Mouse (Mus musculus) intestine, embryonic 15.5 days (tissue): ENCODE measurements around the gene Dusp28. TPM values are rescaled to one million over a fixed set of nuclear protein-coding genes. Genes with fewer than 3 reads are reported as not detected.

ENCODE experiments used
- ATAC-seq: fragments of 200-750 bp; cut with Nextera tagmentation; 2 replicates; pipeline ENCODE4 v1.8.0; 2017; ENCODE audit warnings: moderate TSS enrichment, moderate library complexity
- H3K27ac ChIP-seq: fragments of 300-500 bp; sonication (generic); 2 replicates; pipeline ENCODE4 v1.5.1; 2015; ENCODE audit warnings: mild to moderate bottlenecking, inconsistent platforms
- H3K27me3 ChIP-seq: fragments of 300-500 bp; sonication (generic); replicated peaks from 2 replicates; pipeline ENCODE4 v1.6.1; 2015; ENCODE audit warnings: inconsistent platforms
- H3K36me3 ChIP-seq: fragments of 300-500 bp; sonication (generic); 2 replicates; pipeline ENCODE4 v1.6.1; 2015; ENCODE audit warnings: inconsistent platforms
- H3K4me1 ChIP-seq: fragments of 300-500 bp; sonication (generic); replicated peaks from 2 replicates; pipeline ENCODE4 v1.6.1; 2015; ENCODE audit warnings: inconsistent platforms
- H3K4me2 ChIP-seq: fragments of 300-500 bp; sonication (generic); replicated peaks from 2 replicates; pipeline ENCODE4 v1.6.1; 2015; ENCODE audit warnings: mild to moderate bottlenecking, inconsistent platforms
- H3K4me3 ChIP-seq: fragments of 300-500 bp; sonication (generic); replicated peaks from 2 replicates; pipeline ENCODE4 v1.5.1; 2015; ENCODE audit warnings: inconsistent platforms
- H3K9ac ChIP-seq: fragments of 300-500 bp; sonication (generic); 2 replicates; pipeline ENCODE4 v1.6.1; 2015; ENCODE audit warnings: inconsistent platforms
- H3K9me3 ChIP-seq: fragments of 300-500 bp; sonication (generic); 2 replicates; pipeline ENCODE4 v1.6.1; 2016; ENCODE audit warnings: inconsistent platforms
- WGBS: fragments of 180-500 bp; shearing (Covaris S2); methylation state at CpG from one replicate; pipeline ENCODE4 v1.1.7; 2015; 5-methylcytosine and 5-hydroxymethylcytosine counted together
- polyA plus RNA-seq: library from polyadenylated mRNA; unstranded; fragments of >200 nt; fragmentation: Nextera tagmentation; extraction: Ambion mirVana; gene quantifications from 2 replicates; pipeline ENCODE4 v1.2.1, GENCODE M21; 2015

The Dusp28 gene
- polyA plus RNA-seq, 1 experiment from 2014 or later, result 14.7 TPM

GRCm38 (mm10) chr1:92881982-92882381, 24.8 kb upstream of the Dusp28 start:
- no peaks in the 10 kb centered on the region for H3K4me1 ChIP-seq
- H3K4me2 ChIP-seq, result no peak overlapping the region
- no peaks in the 10 kb centered on the region for H3K36me3 ChIP-seq
- no peak overlapping the region for H3K9ac ChIP-seq
- H3K9me3 ChIP-seq, result no peaks in the 10 kb centered on the region
- 87% methylated on average over 6 of the region's 6 CpGs for WGBS
- no peak for ATAC-seq
- H3K4me3 ChIP-seq, result no peak overlapping the region
- no peak overlapping the region for H3K27ac ChIP-seq
- no peaks in the 10 kb centered on the region for H3K27me3 ChIP-seq

- Histone ChIP-seq H3K27me3 (no peaks in the 10 kb centered on the region), H3K4me2 (no peak overlapping the region), H3K36me3 (no peaks in the 10 kb centered on the region), H3K4me3 (no peak overlapping the region), H3K9me3 (no peaks in the 10 kb centered on the region), H3K27ac (no peak overlapping the region), H3K4me1 (no peaks in the 10 kb centered on the region), H3K9ac (no peak overlapping the region)
- no peak for ATAC-seq
- 70% methylated on average over 7 of the region's 7 CpGs for WGBS
These were observed 17.7 kb upstream of the Dusp28 start for GRCm38 (mm10) chr1:92888901-92889655.

- no peak overlapping the region for H3K4me2 ChIP-seq
- no peak overlapping the region for H3K27ac ChIP-seq
- H3K4me3 ChIP-seq, result no peak overlapping the region
- H3K27me3 ChIP-seq, result no peaks in the 10 kb centered on the region
- H3K36me3 ChIP-seq, result no peaks in the 10 kb centered on the region
- ATAC-seq, result no peak
- H3K9ac ChIP-seq, result no peak overlapping the region
- H3K4me1 ChIP-seq, result no peaks in the 10 kb centered on the region
- no peaks in the 10 kb centered on the region for H3K9me3 ChIP-seq
- 67% methylated on average over 3 of the region's 3 CpGs for WGBS
These were observed 14.0 kb upstream of the Dusp28 start for GRCm38 (mm10) chr1:92892791-92893190.

GRCm38 (mm10) chr1:92893896-92894295, 12.9 kb upstream of the Dusp28 start:
- H3K27me3 ChIP-seq, result no peaks in the 10 kb centered on the region
- no peaks in the 10 kb centered on the region for H3K9me3 ChIP-seq
- H3K9ac ChIP-seq, result no peak overlapping the region
- 76% methylated on average over 3 of the region's 3 CpGs for WGBS
- H3K36me3 ChIP-seq, result no peaks in the 10 kb centered on the region
- no peaks in the 10 kb centered on the region for H3K4me1 ChIP-seq
- no peak overlapping the region for H3K27ac ChIP-seq
- H3K4me3 ChIP-seq, result no peak overlapping the region
- no peak for ATAC-seq
- H3K4me2 ChIP-seq, result no peak overlapping the region

- no peaks in the 10 kb centered on the region for H3K36me3 ChIP-seq
- 12% methylated on average over 3 of the region's 3 CpGs for WGBS
- no peak overlapping the region for H3K9ac ChIP-seq
- 0 out of 2 replicates have a peak, but pooled peaks cover 6% of the 10 kb centered on the region for H3K27me3 ChIP-seq
- ATAC-seq, result no peak; the same call in 1 of the 2 replicates
- H3K4me1 ChIP-seq, result no peaks in the 10 kb centered on the region
- H3K9me3 ChIP-seq, result no peaks in the 10 kb centered on the region
- H3K4me3 ChIP-seq, result no peak overlapping the region
- H3K27ac ChIP-seq, result no peak overlapping the region
- H3K4me2 ChIP-seq, result no peak overlapping the region
These were observed 11.7 kb upstream of the Dusp28 start for GRCm38 (mm10) chr1:92895089-92895488.

GRCm38 (mm10) chr1:92902786-92903185, 4.0 kb upstream of the Dusp28 start, which contains the start of gene Ankmy1:
TSS of gene Ankmy1 (minus strand) at chr1:92902906.
- Histone ChIP-seq H3K4me2 (peak within 1 kb of the TSS; percentile 56), H3K4me1 (peaks cover 13% of the 10 kb centered on the region), H3K36me3 (no peaks in the 10 kb centered on the region), H3K4me3 (peak within 1 kb of the TSS; percentile 19), H3K9me3 (no peaks in the 10 kb centered on the region), H3K9ac (no peak within 1 kb of the TSS), H3K27me3 (0 out of 2 replicates have a peak, but pooled peaks cover 6% of the 10 kb centered on the region), H3K27ac (no peak within 1 kb of the TSS)
- ATAC-seq, result peak; percentile 57
- 2% methylated on average over 15 of the region's 15 CpGs for WGBS

GRCm38 (mm10) chr1:92903627-92904026, 3.2 kb upstream of the Dusp28 start:
- Histone ChIP-seq H3K27me3 (0 out of 2 replicates have a peak, but pooled peaks cover 6% of the 10 kb centered on the region), H3K27ac (no peak overlapping the region), H3K36me3 (no peaks in the 10 kb centered on the region), H3K4me2 (no peak overlapping the region), H3K4me3 (no peak overlapping the region), H3K9ac (no peak overlapping the region), H3K9me3 (no peaks in the 10 kb centered on the region), H3K4me1 (peaks cover 15% of the 10 kb centered on the region)
- WGBS, result 73% methylated on average over 4 of the region's 4 CpGs
- no peak for ATAC-seq

GRCm38 (mm10) chr1:92905703-92906310, 974 bp upstream of the Dusp28 start:
- no peaks in the 10 kb centered on the region for H3K9me3 ChIP-seq
- H3K9ac ChIP-seq, result no peak overlapping the region
- H3K36me3 ChIP-seq, result no peaks in the 10 kb centered on the region
- no peak overlapping the region for H3K4me3 ChIP-seq
- no peak overlapping the region for H3K4me2 ChIP-seq
- no peak overlapping the region for H3K27ac ChIP-seq
- no peaks in the 10 kb centered on the region for H3K27me3 ChIP-seq
- 91% methylated on average over 2 of the region's 2 CpGs for WGBS
- no peak for ATAC-seq
- H3K4me1 ChIP-seq, result peaks cover 21% of the 10 kb centered on the region

- ATAC-seq, result no peak; the same call in 1 of the 2 replicates
These were observed 1.0 kb downstream of the Dusp28 start for GRCm38 (mm10) chr1:92907632-92908360.

GRCm38 (mm10) chr1:92908664-92909063, 1.9 kb downstream of the Dusp28 start:
- Histone ChIP-seq H3K27me3 (no peaks in the 10 kb centered on the region), H3K9me3 (no peaks in the 10 kb centered on the region), H3K4me3 (no peak overlapping the region), H3K27ac (no peak overlapping the region), H3K9ac (no peak overlapping the region), H3K4me2 (no peak overlapping the region), H3K36me3 (no peaks in the 10 kb centered on the region), H3K4me1 (peaks cover 32% of the 10 kb centered on the region)
- whole genome bisulfite sequencing, result 96% methylated on average over 3 of the region's 3 CpGs
- no peak for ATAC-seq

More at GRCm38 (mm10) chr1:92907632-92908360, 1.0 kb downstream of the Dusp28 start:
- Histone ChIP-seq H3K9me3 (no peaks in the 10 kb centered on the region), H3K4me3 (peak overlapping the region; percentile 67), H3K27ac (peak overlapping the region; percentile 55; the same call in 1 of the 2 replicates), H3K9ac (peak overlapping the region; percentile 60), H3K27me3 (no peaks in the 10 kb centered on the region), H3K4me2 (peak overlapping the region; percentile 86), H3K36me3 (no peaks in the 10 kb centered on the region), H3K4me1 (peaks cover 34% of the 10 kb centered on the region)
- WGBS, result 43% methylated on average over 20 of the region's 20 CpGs

- H3K4me3 ChIP-seq, result no peak overlapping the region
- no peaks in the 10 kb centered on the region for H3K9me3 ChIP-seq
- H3K36me3 ChIP-seq, result no peaks in the 10 kb centered on the region
- WGBS, result 62% methylated on average over 4 of the region's 4 CpGs
- no peak for ATAC-seq
- peaks cover 32% of the 10 kb centered on the region for H3K4me1 ChIP-seq
- H3K27me3 ChIP-seq, result no peaks in the 10 kb centered on the region
- H3K4me2 ChIP-seq, result no peak overlapping the region
- H3K27ac ChIP-seq, result no peak overlapping the region
- H3K9ac ChIP-seq, result no peak overlapping the region
These were observed 2.3 kb downstream of the Dusp28 start for GRCm38 (mm10) chr1:92909068-92909467.

- peak; percentile 75 for ATAC-seq
- H3K36me3 ChIP-seq, result peaks cover 5% of the 10 kb centered on the region; the same call in 1 of the 2 replicates
- under 1% methylated on average over 34 of the region's 57 CpGs for whole genome bisulfite sequencing
- H3K9ac ChIP-seq, result peak within 1 kb of the TSS; percentile 89
- H3K27me3 ChIP-seq, result no peaks in the 10 kb centered on the region
- peak within 1 kb of the TSS; percentile 76 for H3K4me3 ChIP-seq
- H3K9me3 ChIP-seq, result no peaks in the 10 kb centered on the region
- peak within 1 kb of the TSS; percentile 91 for H3K27ac ChIP-seq
- peaks cover 32% of the 10 kb centered on the region for H3K4me1 ChIP-seq
- peak within 1 kb of the TSS; percentile 89 for H3K4me2 ChIP-seq
These were observed 3.6 kb downstream of the Dusp28 start, which contains the start of gene Rnpepl1 for GRCm38 (mm10) chr1:92910239-92910885. TSS of gene Rnpepl1 (plus strand) at chr1:92910783.
